In the genomic region with DNA sequence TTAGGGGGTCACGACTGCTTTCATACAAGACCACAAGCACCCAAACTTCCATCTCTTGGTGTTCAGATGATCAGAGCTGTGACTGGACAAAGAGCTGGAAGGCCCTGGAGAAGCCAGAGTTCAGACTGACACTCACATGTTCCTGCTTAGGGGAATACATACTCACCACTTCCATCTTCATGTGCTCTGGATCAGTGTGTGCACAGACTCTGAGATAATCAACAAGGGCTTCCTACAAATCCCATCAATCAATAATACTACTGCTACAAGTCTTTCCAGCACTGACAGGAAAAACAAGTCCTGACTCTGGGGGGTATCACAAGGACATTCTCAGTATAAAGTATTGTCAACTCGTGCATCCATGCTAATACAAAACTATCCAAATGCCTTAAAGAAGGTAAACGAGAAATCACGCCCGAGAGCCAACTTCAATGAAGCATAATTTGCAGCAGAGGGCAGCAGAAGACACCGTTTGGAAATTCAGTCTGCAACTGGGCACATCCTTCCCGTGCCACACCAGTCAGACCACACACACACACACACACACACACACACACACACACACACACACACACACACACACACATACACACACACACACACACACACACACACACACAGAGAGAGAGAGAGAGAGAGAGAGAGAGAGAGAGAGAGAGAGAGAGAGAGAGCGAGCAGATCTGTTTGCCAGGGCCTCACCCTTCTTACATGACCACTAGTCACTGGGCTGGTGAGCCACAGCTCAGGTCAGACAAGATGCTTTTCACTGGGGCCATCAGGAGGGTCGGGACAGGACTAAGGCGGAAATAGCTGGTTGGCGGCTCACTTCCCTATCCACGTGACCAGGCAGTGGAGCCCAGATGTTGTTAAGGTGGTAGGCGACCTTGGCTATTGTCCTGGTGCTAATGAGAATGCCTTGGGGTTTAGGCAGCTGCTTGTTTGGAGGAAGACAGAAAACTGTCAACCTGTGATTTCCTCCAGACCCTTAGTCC, we compare ENCODE assay signal across 9 mouse cellular contexts.
DNase-seq lines count a peak whose midpoint lies in the region; ATAC-seq and TF ChIP-seq lines count a peak whose summit lies in the region.
"Had no signal": no experiment of that assay in that cellular context is flagged by ENCODE, and none has a peak within 500 bp of the region (broad histone marks: within the 10 kb centered on the region; RNA-seq: fewer than 3 reads in every experiment).

No protein-coding gene starts in this region.

- H3K9me3 ChIP-seq in embryonic facial prominence, embryonic 10.5 days = no peaks in the 10 kb centered on the region
- H3K9me3 ChIP-seq in heart, embryonic 12.5 days (replicated peaks) = no peaks in the 10 kb centered on the region

- no peak overlapping the region for H3K4me3 ChIP-seq in testis, adult 2 months (ENCODE audit: control insufficient read depth, low read depth, low read length)
- H3K4me3 ChIP-seq in embryonic facial prominence, embryonic 10.5 days = no peak overlapping the region
- H3K4me3 ChIP-seq in heart, embryonic 12.5 days = no peak overlapping the region
- H3K4me3 ChIP-seq in lung, adult 2 months (replicated peaks; ENCODE audit: extremely low read depth, low read depth, low read length) = no peak overlapping the region
- H3K4me3 ChIP-seq: myocyte had no signal

- TF ChIP-seq CTCF in testis, adult 2 months (IDR thresholded peaks at IDR 0.05; ENCODE audit: control insufficient read depth, insufficient read depth, insufficient replicate concordance, low read depth, low read length) = peak; percentile 45; the same call in 1 of the 2 replicates
- TF ChIP-seq CTCF in lung, adult 2 months (IDR thresholded peaks at IDR 0.05; ENCODE audit: insufficient read depth, low read length) = peak; percentile 82

- H3K27me3 ChIP-seq in testis, adult 2 months (ENCODE audit: control insufficient read depth, insufficient read depth, low read length) = no peaks in the 10 kb centered on the region
- no peaks in the 10 kb centered on the region for H3K27me3 ChIP-seq in embryonic facial prominence, embryonic 10.5 days (replicated peaks; ENCODE audit: low read depth, poor library complexity, severe bottlenecking)
- peaks cover 3% of the 10 kb centered on the region; the same call in 1 of the 2 replicates for H3K27me3 ChIP-seq in heart, embryonic 12.5 days (replicated peaks)

- H3K27ac ChIP-seq in testis, adult 2 months (ENCODE audit: control insufficient read depth, insufficient read depth, low read depth, low read length) = no peak overlapping the region
- H3K27ac ChIP-seq in embryonic facial prominence, embryonic 10.5 days (replicated peaks) = 0 out of 2 replicates have a peak overlapping the region, but pooled peaks have one; percentile 30
- no peak overlapping the region for H3K27ac ChIP-seq in heart, embryonic 12.5 days (ENCODE audit: poor library complexity, severe bottlenecking)

- H3K4me2 ChIP-seq in heart, embryonic 12.5 days = peak overlapping the region; percentile 33; the same call in 1 of the 2 replicates

- no peak for ATAC-seq in heart, embryonic 12.5 days (ENCODE audit: insufficient number of reproducible peaks, low FRiP score)

- no peak for TF ChIP-seq POLR2A in testis, adult 2 months (IDR thresholded peaks at IDR 0.05; ENCODE audit: control insufficient read depth, low read depth, low read length)
- no peak for TF ChIP-seq POLR2A in lung, adult 2 months (IDR thresholded peaks at IDR 0.05; ENCODE audit: borderline replicate concordance, extremely low read depth, low read depth, low read length)

- no peak overlapping the region for H3K9ac ChIP-seq in heart, embryonic 12.5 days

- DNase-seq in testis, postnatal 14 days (ENCODE audit: low spot score) = no peak
- peak; percentile 50 for DNase-seq in embryonic facial prominence, embryonic 10.5 days (ENCODE audit: low spot score)
- peak; percentile 63 for DNase-seq in kidney, postnatal 10 days
- peak; percentile 23 for DNase-seq in lung, adult 2 months
- DNase-seq in retina, embryonic 14.5 days (ENCODE audit: low spot score) = peak; percentile 54
- no peak for DNase-seq in thymus, postnatal 25 days

- H3K36me3 ChIP-seq in testis, adult 2 months (ENCODE audit: control insufficient read depth, insufficient read depth, low read length) = no peaks in the 10 kb centered on the region
- H3K36me3 ChIP-seq in embryonic facial prominence, embryonic 10.5 days (replicated peaks) = no peaks in the 10 kb centered on the region
- no peaks in the 10 kb centered on the region for H3K36me3 ChIP-seq in heart, embryonic 12.5 days

- H3K4me1 ChIP-seq in testis, adult 2 months (ENCODE audit: control insufficient read depth, insufficient read depth, low read length) = no peaks in the 10 kb centered on the region
- peaks cover 6% of the 10 kb centered on the region for H3K4me1 ChIP-seq in embryonic facial prominence, embryonic 10.5 days
- H3K4me1 ChIP-seq in heart, embryonic 12.5 days (replicated peaks) = peaks cover 11% of the 10 kb centered on the region
- peaks cover 7% of the 10 kb centered on the region for H3K4me1 ChIP-seq in lung, adult 2 months (ENCODE audit: control insufficient read depth, insufficient read depth, low read length)

- WGBS in embryonic facial prominence, embryonic 10.5 days = 35% methylated on average over 13 of the region's 13 CpGs
- WGBS in heart, embryonic 12.5 days = 26% methylated on average over 12 of the region's 13 CpGs
- WGBS in lung, adult 2 months = 22% methylated on average over 13 of the region's 13 CpGs

Comparison
In these comparisons a context has a peak if more than half of its experiments do, and no peak if none do; other contexts are left out.
1. DNase-seq: peak in embryonic facial prominence, embryonic 10.5 days (single experiment), kidney, postnatal 10 days (single experiment), lung, adult 2 months (single experiment) and retina, embryonic 14.5 days (single experiment); none in testis, postnatal 14 days (single experiment) and thymus, postnatal 25 days (single experiment).